Mouse (Mus musculus) layer of hippocampus, adult 9-11 months (tissue): Measurements from ENCODE around the gene Cdc25b.

Source experiments
- DNase-seq: peaks from one replicate; pipeline ENCODE4 v3.0.0; 2022

Gene Cdc25b

DNA sequence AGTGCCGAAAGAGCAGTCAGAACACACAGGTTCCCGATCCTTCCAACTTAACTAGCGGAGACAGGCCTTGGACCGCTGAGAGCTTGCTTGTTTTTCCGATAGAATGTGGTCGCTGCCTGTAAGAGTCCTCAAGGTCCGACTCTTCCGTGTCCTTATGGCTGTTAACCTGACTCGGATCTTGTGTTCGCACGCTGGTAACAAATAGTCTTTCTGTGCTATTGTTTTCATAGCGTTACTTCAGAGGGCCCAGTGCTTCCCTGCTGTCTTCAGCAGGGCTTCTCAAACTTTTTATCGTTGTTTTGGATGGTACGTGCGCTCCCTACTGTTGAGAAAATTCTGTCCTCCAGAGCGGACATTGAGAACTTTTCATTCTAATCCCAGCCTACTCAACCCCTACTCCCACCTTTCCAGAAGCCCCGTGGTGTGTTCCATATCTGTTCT, 26.1 kb upstream of the Cdc25b start:
- no peak for DNase-seq

DNA sequence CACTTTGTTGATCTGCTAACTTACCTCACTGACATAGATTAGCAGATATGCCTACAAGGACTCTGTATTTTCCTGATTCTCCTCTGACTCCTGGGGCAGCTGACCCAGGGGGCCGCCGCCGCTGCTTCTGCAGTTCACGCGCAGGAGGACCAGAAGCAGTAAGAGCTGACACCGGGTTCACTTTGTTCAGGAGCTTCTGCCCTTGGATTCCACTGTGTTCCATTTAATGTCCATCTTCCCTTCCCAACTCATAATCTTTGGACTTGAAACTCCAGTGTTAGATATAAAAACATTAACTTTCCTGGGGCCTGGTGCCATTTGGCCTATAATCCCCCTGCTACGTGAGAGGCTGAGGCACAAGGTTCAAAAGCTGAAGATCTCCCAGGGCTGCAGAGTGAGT, 22.8 kb upstream of the Cdc25b start:
- DNase-seq = no peak

DNA sequence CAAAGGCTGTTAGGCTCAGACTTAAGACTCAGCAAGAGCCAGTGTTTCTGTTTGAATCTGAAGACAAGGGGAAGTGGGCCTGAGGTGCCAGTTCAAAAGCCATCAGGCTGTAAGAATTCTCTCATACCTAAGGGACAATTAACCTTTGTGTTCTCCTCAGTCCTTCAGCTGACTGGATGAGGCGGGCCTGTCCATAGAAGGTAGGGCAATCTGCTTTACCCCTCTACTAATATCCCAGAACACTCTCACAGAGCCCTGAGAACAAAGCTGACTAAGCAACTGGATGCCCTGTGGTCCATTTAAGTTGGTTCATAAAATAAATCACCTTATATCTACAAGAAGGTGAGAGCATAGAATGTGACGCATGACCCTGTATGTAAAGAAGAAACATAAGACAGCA, 20.6 kb upstream of the Cdc25b start:
- DNase-seq = no peak

DNA sequence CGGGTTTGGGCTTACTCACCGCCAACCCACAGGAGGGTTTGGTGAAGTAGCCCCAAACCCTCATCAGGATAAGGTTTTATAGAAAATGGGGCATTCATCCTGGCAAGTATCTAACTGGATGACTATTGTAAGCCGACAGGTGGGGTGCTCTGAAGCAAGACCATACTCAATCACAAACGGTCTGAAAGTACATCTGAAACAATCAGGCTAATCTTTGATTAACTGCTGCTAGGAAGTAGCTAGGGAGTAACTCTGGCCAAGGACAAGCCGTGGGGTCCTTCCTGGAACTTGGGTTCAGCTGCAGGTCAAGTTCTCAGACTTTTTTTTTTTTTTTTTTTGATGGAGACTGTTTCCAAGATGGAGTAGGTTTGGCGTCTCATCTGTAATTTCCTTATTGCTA, 18.8 kb upstream of the Cdc25b start:
- DNase-seq = no peak

DNA sequence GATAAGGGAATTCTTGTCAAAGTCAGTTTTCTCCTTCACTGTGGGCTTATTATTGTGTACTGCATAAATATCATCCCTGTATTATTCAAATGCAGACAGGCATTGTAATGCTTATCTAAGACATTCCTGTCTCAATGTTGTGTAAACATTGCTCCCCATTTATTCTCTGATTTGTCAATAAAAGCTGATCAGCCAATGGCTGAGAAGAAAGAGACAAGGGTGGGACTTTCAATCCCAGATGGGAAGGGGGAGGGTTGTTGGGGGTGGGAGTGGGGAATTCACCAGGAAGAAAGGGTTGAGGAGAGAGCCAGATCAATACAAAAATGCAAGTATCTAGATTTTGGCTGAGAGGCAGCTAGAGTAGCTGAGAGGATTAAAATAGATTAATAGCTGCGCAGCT, 17.8 kb upstream of the Cdc25b start:
- DNase-seq = no peak

DNA sequence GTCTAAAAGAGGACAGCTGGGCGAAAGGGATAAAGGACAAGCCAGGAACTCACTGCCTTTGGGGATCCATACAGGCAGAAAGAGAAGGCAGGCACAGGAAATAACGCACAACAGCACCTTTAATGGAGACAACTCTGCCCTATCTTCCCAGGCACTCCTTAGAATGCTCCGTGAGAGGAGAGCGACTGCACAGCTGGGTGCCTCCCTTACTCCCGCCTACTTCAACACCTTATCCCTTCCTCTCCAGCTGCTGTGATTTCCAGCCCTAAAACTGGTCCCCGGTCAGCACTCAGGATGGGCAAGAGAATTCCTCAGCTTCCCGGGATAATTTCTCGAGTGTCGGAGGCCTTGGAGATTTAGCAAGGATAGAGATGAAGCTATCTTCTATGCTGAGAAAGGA, 15.8 kb upstream of the Cdc25b start:
- no peak for DNase-seq

DNA sequence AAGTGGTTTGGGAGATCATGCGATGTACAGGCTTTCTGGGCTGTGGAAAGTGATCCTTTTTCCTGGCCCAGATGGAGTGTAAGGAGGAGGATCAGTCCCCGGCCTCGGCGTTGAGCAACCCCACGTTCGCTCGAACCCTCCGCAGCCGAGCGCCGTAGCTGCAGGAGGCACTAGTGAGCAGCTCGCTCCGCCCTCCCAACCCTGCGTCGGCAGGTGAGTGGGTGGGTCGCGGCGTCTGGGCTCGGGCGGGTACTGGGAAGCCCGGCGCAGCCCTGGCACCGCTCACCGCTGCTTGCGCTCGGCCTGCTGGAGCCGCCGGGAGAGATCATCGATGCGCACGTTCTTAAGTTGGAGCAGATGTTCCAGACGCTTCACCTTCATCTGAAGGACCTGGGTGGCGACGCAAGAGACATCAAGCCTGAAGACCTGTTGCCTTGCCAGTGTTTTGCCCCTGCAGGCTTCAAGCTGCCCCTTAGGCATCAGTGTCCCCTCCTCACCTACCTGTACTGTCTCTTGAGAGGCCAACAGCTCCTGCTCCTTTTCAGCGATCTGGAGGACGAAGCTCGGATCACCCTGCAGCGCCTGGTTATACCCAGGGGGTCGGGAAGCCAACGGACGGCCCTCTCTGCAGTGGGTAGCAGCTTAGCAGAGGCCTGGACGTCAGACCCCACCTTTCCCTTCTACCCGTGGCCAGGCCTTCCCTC, 15.2 kb upstream of the Cdc25b start:
- DNase-seq = peak; percentile 81

DNA sequence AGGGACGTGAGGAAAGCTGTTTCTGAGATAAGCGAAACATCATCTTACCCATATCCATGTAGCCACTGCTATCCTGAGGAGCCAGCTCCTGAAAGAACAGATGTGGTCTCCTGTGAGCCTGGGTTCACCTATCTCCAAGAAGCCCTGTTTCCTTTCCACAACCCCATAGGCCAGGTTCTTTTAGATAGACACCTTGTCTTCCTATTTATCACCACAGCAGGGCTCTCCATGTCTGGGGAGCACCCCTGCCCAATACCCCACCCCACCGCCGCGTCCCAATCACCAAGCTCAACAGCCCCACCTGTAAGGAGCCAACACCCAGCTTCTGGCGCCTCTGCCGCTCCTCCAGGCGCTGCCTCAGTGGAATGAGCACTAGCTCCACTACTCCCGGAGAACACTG, 14.4 kb upstream of the Cdc25b start:
- DNase-seq = no peak

DNA sequence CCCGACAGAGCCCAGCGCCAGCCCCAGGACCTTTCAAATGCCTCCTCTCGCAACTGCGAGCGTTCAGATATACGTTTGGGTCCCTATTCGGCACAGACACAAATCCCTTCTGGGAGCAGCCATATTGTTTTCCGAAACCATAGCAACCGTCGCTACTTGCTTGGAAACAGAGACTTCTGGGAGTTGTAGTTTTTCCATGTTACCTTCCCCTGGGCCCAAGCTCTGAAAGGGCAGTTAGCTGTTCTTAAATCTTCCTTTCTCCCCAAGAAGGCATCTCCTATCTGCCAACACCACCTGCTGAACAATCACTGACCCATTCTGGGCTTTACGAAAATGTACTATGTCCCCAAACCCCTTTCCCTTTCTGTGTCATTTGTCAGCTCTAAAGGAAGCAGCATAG, 12.0 kb upstream of the Cdc25b start:
- DNase-seq = peak; percentile 77

DNA sequence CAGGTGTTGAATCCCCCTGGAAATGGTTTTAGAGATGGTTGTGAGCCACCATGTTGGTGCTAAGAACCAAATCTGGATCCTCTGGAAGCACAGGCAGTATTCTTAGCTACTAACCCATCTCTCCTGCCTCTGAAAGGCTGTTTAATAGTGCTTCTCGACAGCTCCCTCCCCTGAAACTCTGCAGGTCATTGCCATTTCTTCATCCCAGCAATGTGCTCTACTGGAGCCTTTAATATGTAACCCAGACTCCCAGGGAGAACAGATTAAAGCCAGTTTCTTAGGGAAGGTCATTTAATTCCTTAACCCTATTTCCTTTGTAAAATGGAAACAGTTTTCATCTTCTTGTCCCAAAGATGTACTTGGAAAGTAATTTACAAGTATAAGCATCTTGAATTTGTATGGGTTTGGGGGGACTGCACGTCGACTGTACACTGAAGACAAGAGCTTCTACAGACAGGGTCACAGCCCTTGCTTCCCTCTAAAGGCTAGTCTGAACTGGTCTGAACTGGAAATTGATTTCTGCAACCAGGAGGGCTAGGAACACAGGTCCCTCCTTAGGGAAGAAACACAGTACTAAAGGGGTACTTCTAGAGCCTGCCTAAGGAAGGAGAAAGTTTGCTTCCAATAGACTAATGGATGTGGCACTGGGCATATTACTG, 11.3 kb upstream of the Cdc25b start:
- DNase-seq = no peak

DNA sequence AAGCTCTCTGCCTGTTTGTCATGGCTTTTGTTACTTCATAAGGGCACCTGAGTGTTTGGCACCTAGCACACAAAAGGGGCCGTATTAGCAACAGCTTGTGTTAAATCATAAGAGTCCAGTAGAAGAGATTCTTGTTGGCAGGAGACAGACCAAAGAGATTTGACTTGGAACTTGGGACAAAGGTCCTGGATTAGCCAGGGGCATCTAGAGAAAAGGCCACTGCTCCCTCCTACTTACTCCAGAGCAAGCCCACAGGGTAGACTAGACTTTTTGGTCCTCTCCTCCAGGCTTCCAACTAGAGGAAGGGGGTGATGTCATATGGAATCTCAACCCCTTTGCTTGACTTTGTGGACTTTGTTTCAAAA, 10.8 kb upstream of the Cdc25b start:
- DNase-seq = no peak

DNA sequence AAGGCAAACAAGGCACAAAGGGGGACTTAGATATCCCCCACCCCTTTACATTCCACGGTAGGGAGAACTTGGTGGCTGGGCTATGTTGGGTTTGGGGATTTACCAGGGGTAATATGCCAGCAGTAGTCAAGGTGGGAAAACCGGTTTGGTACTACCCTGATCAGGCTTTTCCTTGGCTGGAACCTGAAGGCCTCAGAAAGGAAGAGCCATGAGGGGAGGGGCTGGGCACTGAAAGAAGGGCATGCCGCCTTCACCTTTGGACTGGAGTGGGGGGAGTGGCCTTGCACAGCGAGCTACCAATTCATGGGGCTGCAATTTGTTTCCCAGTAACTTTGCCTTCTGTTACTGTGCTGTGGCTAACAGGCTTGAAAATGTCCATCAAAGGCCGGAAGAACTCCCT, 10.3 kb upstream of the Cdc25b start:
- no peak for DNase-seq

DNA sequence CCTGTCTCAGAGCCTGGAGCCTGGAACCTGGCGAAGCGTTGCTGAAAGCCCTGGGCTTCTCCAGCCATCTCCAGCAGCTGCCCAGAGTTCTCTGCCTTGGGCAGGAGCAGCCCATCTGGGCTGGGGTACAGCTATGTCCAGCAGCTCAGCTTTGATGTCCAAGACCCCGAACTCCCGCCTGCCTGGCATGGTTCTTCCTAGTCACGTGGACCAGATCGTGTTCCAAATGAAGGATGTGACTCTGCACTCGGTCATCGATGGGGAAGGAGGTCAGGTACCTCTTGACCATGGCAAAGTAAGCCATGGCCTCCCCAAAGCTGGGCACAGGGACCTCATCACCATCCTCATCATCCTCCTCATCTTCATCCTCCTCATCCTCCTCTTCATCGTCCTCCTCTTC, 8.8 kb upstream of the Cdc25b start:
- DNase-seq = no peak

DNA sequence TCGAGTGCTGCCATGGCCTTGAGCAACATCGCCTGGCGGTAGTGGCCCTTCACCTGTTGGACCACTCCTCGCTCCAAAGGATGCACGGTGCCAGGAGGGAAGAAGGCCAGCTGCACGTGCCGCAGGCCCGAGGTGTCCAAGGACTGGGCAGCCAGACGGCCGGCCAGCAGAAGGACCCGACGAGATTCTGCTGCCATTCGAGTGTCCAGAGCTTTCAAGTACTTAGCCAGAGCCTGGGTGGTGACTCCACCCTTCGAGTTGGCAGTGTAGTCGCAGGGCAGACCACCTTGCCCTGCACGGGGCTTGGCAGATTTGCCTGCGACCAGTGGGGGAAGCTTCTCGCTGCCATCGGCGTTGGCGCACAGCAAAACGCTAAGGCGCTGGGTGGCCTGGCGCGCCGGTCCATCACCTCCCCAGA, 7.9 kb upstream of the Cdc25b start:
- DNase-seq = no peak

DNA sequence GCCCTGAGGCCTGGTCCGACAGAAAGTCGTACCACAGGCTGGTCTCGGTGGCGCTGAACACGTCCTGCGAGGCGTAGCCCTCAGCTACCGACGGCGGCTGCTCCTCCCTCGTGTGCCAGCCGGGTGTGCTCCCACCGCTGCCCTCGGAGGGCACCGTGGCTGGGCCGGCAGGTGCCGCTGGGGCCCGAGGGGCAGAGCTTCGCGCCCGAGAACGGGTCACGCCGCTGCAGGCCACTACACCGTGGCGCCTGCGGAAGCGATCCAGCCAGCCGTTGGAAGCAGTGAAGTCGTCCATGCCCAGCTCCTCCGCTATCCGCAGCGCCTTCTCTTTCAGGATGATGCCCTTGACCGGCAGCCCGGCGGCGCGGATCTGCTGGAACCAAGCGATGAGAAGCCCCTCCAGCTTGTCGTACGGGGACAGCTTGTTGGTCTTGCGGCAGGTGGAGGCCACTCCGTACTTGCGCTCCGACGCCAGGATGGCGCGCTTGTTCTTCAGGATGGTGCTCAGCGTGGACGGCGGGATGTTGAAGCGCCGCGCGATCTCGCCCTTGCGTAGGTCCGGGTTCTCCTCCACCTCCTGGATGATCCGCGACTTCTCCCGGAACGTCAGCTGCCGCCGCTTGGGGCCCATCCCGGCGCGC, 7.4 kb upstream of the Cdc25b start:
- DNase-seq = peak; percentile 64

DNA sequence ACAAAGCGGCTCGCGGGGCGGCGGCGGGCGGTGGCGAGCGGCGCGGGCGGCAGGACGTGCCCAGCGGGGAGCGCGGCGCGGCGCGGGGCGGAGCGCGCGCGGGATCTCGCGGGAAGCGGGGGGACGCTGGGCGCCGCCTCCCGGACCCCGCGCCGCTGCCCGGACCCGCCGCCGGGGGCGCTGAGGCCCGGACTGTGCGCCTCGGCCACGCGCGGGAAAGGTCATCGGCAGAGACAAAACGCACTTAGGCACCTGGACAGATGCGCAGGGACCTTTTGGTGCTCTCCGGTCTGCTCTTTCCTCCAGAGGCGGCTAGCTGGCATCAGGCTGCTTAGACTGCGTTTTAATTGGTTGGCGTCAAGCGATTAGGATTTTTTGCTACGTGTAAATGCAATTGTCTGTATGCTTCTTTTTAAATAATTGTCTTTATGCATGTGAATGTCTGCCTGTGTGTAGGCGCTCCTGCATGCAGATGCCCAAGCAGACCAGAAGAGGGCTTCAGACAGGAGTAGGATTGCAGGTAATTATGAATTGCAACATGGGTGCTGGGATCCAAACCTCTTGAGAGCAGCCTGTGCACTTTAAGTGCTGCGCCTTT, 6.7 kb upstream of the Cdc25b start, which contains the start of gene Cenpb:
Gene Cenpb, minus strand, starts transcription at position 78 of the 598 bp plus-strand sequence.
- DNase-seq = peak; percentile 81

DNA sequence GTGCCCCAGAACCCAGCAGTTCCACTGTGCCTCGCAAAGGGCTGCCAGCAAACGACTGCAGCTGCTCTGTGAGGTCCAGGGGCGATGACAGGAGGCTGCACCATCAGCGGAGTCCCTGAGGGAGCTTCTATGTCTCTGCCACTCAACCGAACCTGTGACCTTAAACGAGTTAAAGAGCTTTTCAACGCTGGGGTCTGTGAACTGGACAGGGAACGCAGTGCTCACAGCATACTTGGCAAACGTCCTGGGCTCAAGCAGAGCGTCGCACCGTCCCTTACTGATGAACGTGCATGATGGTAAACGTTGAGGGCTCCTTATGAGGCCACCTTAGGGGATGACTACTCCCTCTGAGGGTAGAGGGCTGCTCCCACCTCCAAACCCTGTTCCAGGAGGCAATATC, 406 bp upstream of the Cdc25b start:
- no peak for DNase-seq

DNA sequence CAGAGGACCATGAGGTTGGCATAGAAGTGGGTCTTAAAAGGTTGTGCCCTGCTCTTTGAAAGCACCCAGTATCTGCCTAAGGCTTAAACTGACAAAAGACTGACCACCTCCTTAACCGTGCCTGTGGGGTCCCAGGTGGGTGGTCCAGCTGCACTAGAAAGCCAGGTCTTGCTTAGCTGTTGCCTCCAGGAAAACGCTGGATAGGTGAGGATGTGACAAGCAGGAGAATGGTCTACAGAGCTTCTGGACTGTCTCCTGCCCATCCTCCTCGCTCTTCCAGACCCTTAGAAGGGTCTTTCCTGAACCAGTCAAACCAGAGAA, 813 bp downstream of the Cdc25b start:
- DNase-seq = no peak

DNA sequence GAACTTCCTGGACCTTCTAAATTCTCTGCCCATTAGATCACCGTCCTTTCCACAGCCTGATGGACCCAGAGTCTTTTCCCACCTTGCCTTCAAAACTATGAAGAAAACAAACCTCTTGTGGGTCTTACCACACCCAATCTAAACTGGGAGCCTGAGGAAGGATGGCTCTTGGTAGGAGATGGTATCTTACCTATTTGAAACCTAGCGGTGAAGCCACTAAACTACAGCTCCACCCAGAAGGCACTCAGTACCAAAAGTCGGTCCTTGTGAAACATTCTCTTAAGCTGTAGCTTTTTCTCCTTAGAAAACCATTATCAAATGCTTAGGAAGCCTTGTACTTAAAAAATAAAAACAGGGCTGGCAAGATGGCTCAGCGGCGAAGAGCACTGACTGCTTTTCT, 1.6 kb downstream of the Cdc25b start:
- no peak for DNase-seq

DNA sequence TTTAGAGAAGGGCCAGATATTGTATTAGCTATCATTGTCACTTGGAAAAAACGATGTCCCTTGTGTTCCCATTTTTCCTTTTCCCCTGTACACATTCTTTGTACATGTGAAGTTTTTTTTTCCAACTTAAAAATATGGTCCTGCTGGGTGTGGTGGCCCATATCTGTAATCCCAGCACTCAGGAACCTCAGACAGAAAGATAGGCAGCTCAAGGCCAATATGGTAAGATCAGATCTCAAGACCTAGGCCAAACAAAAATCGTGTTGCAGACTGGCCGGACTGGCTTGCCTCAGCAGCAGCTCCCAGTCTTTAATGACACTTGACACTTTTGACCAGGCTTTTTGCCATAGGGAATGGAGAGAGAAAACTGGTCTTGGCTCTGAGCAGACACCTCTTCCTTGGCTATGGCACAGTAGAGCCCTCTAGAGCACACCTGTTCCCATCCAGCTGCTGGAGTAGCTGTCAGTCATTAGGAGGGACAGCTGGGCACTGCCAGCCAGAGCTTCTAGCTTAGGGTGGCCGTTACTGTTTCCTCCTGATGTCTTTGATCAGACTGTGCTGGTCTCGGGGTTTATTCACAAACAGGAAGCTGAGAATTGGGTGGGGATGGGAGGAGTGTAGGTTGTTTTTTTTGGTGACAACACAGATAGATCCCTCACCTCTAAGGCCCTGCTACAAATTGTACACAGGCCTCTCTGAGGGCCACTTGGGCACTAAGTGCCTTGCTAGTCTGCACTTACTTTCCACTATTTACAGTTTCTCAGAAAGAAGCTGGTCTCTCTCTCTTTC, 3.0 kb downstream of the Cdc25b start:
- no peak for DNase-seq

DNA sequence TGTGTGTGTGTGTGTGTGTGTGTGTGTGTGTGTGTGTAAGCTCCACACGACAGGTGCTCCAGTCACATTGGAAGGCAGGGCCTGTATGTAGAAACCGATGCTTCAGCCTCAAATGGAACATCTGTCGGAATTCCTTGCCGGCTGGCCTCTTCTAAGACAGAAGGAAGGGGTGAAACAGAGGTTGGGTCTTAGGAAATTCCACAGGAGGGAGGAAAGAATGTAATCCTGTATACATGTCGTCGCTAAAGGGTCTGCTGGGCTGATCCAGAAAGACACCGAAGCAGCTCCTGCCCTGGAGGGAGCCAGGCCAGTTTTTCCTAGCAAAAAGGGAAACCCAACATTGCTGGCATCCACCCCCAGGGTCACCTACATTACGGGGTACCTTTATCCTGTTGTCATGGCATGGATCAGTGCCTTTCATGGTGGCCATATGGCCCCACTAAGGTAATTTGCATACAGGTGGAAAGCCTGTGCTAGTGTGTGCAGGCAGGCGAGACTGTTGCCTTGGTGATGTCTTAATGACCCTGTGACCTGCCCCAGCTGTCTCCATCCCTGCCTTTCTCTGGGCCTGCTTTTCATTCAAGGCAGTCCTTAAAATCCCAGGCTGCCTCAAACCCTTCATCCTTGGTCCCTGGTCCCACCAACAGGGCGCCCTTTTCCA, 3.7 kb downstream of the Cdc25b start:
- DNase-seq = no peak

DNA sequence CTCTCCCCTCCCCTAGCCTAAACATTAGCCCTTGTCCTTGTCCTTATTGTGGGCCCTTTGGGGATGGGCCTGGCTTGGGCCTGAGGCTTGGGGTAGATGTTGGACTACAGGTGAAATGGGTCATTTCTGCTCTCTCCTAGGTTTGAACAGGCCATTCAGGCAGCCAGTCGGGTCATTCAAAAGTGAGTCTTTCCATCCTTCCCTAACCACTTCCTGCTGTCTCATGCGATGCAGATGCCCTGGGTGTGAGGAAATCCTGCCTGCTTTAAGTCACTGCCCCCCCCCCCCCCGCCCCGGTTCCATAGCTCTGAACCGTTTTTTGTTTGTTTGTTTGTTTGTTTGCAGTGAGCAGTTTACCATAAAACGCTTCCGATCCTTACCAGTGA, 4.2 kb downstream of the Cdc25b start:
- no peak for DNase-seq
